Mouse (Mus musculus) kidney, embryonic 14.5 days (tissue): ENCODE data around the gene Orc5. TPM values are rescaled to one million over a fixed set of nuclear protein-coding genes. Genes with fewer than 3 reads are reported as not detected.
A peak's percentile ranks its signal among the peaks of the same experiment; 100 is the strongest.

Experiments used
- ATAC-seq: fragments of 200-750 bp; cut with Nextera tagmentation; 2 replicates; pipeline ENCODE4 v1.8.0; 2017; ENCODE audit warnings: moderate number of reproducible peaks, mild to moderate bottlenecking, moderate TSS enrichment, moderate library complexity; ENCODE audit not compliant: low FRiP score, low TSS enrichment
- H3K27ac ChIP-seq: fragments of 300-500 bp; sonication (generic); 2 replicates; pipeline ENCODE4 v1.5.1; 2014; ENCODE audit warnings: low read depth, mild to moderate bottlenecking, low read length, moderate library complexity, mixed read lengths
- H3K27me3 ChIP-seq: fragments of 300-500 bp; sonication (generic); 2 replicates; pipeline ENCODE4 v1.6.1; 2014; ENCODE audit warnings: mild to moderate bottlenecking, low read length; ENCODE audit not compliant: control insufficient read depth, insufficient read depth
- H3K36me3 ChIP-seq: fragments of 300-500 bp; sonication (generic); 2 replicates; pipeline ENCODE4 v1.6.1; 2014; ENCODE audit warnings: low read length, mixed read lengths; ENCODE audit not compliant: control insufficient read depth, insufficient read depth
- H3K4me1 ChIP-seq: fragments of 300-500 bp; sonication (generic); 2 replicates; pipeline ENCODE4 v1.6.1; 2014; ENCODE audit warnings: low read length, mixed read lengths; ENCODE audit not compliant: control insufficient read depth, insufficient read depth
- H3K4me2 ChIP-seq: fragments of 300-500 bp; sonication (generic); replicated peaks from 2 replicates; pipeline ENCODE4 v1.6.1; 2014; ENCODE audit warnings: low read depth, mild to moderate bottlenecking, low read length
- H3K4me3 ChIP-seq: fragments of 300-500 bp; sonication (generic); 2 replicates; pipeline ENCODE4 v1.5.1; 2014; ENCODE audit warnings: mild to moderate bottlenecking, low read length
- H3K9ac ChIP-seq: fragments of 300-500 bp; sonication (generic); 2 replicates; pipeline ENCODE4 v1.6.1; 2014; ENCODE audit warnings: low read depth, mild to moderate bottlenecking, low read length, moderate library complexity
- H3K9me3 ChIP-seq: fragments of 300-500 bp; sonication (generic); 2 replicates; pipeline ENCODE4 v1.6.1; 2016; ENCODE audit warnings: low read length; ENCODE audit not compliant: control insufficient read depth
- WGBS: fragments of 180-500 bp; shearing (Covaris S2); extraction: QIAGEN DNeasy Blood & Tissue Kit; methylation state at CpG from one replicate; pipeline ENCODE4 v1.1.7; 2014; 5-methylcytosine and 5-hydroxymethylcytosine counted together
- polyA plus RNA-seq: library from polyadenylated mRNA; unstranded; fragments of >200 nt; fragmentation: Nextera tagmentation; extraction: Ambion mirVana; gene quantifications from 2 replicates; pipeline ENCODE4 v1.2.1, GENCODE M21; 2014

The Orc5 gene
- polyA plus RNA-seq, 1 experiment from 2014 or later: 51.2 TPM

DNA sequence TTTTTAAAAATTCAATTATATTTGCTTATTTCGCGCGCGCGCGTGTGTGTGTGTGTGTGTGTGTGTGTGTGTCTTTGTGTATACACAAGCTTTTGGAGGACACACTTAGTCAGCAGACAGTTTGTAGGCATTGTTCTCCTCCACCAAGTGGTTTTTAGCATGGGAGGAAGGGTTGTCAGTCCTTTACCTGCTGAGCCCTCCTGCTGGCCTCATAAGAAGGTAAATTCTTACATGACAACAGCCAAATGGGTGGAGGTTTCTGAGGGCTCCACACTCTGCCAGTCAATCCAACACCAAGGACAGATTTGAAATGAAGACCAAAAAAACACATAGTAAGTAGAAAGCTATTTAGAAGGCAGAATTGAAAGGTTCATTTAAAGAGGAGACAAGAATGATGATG lies 22.7 kb upstream of the Orc5 start:
- Histone ChIP-seq H3K27me3 (no peaks in the 10 kb centered on the region), H3K4me1 (no peaks in the 10 kb centered on the region), H3K4me3 (no peak overlapping the region), H3K36me3 (no peaks in the 10 kb centered on the region), H3K27ac (no peak overlapping the region), H3K9me3 (no peaks in the 10 kb centered on the region), H3K9ac (no peak overlapping the region), H3K4me2 (no peak overlapping the region)
- no peak for ATAC-seq
- 95% methylated on average over 6 of the region's 6 CpGs for WGBS

DNA sequence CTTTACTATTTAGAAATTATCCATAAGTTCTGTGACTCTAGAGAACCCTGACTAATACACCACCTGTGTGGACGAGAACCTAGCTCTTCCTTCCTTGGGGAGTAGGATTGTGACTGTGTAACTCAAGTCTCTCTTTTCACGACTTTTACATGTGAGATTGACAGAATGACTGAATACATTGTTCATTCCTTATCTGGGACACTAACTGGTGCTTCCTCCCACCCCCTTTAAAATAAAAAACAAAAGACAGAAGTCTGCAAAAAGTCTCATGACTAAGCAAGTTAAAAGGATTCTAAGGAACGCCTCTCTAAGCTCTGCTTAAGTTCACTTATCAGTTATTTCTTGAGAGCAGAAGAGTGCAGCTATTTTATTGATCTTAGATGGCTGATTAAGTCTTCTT lies 22.2 kb upstream of the Orc5 start:
- Histone ChIP-seq H3K36me3 (no peaks in the 10 kb centered on the region), H3K27me3 (no peaks in the 10 kb centered on the region), H3K4me1 (no peaks in the 10 kb centered on the region), H3K27ac (no peak overlapping the region), H3K4me2 (no peak overlapping the region), H3K9me3 (no peaks in the 10 kb centered on the region), H3K4me3 (no peak overlapping the region), H3K9ac (no peak overlapping the region)
- 87% methylated on average over 3 of the region's 3 CpGs for WGBS
- no peak for ATAC-seq

DNA sequence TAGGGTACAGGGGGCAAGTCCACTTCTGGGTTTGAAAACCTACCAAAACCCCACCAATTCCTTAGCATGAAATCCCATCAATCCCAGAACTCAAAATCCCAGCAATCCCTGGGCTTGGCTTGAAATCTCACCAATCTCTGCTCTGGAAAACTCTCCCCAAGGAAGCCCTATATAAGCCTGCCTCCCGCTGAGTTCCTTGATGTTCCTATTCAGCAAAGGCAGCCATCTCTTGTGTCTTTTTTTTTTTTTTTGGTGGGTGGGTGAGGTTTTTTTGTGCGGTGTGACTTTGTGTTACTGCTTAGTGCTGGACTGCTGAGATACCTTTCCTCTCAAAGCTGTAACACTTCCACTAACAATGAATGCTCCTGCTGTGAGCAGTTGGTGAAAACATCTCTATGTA lies 15.5 kb upstream of the Orc5 start:
- WGBS: 80% methylated on average over 2 of the region's 2 CpGs
- no peak for ATAC-seq
- Histone ChIP-seq H3K9me3 (no peaks in the 10 kb centered on the region), H3K9ac (no peak overlapping the region), H3K4me1 (no peaks in the 10 kb centered on the region), H3K27me3 (no peaks in the 10 kb centered on the region), H3K4me2 (no peak overlapping the region), H3K27ac (no peak overlapping the region), H3K36me3 (no peaks in the 10 kb centered on the region), H3K4me3 (no peak overlapping the region)

DNA sequence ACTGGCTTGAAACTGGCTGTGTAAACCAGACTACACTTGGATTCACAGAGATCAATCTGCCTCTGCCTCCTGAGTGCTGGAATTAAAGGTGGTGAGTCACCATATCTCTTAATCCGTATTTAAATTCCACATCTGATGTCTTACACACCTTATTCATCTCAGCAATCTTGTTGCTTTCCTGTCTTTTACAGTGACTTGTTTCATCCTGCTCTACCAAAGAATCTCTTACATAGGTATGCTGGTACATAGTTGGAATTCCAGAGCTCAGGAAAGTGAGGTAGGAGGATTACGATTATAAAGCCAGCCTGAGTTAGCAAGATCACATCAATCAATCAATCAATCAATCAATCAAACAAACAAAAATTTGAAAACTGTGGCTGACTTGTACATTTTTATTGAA lies 9.6 kb upstream of the Orc5 start:
- Histone ChIP-seq H3K4me1 (no peaks in the 10 kb centered on the region), H3K27me3 (no peaks in the 10 kb centered on the region), H3K36me3 (no peaks in the 10 kb centered on the region), H3K9ac (no peak overlapping the region), H3K9me3 (no peaks in the 10 kb centered on the region), H3K27ac (no peak overlapping the region), H3K4me3 (no peak overlapping the region), H3K4me2 (no peak overlapping the region)
- no peak for ATAC-seq
- 79% methylated on average over 2 of the region's 2 CpGs for WGBS

DNA sequence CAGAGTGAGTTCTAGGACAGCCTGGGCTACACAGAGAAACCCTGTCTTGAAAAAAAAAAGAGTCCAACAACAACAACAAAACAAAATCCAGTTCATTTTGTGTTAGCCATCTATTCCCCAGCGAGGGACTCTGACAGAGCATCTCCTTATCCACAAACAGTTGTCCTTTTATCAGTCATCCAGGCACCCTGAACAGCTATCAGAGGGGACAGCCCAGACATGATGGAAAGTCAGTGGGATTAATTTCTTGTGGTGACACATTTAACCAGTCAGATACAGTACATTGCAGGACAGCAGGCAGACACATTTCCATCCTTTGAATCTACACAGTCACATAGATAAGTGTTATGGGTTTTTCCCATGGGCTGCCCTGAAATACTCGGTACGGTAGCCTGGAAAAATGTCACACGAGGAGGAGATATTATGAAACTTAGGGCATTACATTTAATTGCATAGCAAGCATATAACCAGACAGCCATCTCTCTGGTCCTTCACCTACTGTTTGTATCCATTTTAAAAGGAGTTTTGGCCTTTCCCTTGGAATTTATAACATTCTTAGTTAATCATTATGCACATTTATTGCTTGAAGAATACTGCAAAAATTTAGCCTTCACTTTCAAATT lies 7.4 kb upstream of the Orc5 start:
- 89% methylated on average over 4 of the region's 4 CpGs for WGBS
- Histone ChIP-seq H3K4me1 (no peaks in the 10 kb centered on the region), H3K27me3 (no peaks in the 10 kb centered on the region), H3K9me3 (no peaks in the 10 kb centered on the region), H3K36me3 (no peaks in the 10 kb centered on the region), H3K4me3 (no peak overlapping the region), H3K9ac (no peak overlapping the region), H3K4me2 (no peak overlapping the region), H3K27ac (no peak overlapping the region)
- no peak for ATAC-seq

DNA sequence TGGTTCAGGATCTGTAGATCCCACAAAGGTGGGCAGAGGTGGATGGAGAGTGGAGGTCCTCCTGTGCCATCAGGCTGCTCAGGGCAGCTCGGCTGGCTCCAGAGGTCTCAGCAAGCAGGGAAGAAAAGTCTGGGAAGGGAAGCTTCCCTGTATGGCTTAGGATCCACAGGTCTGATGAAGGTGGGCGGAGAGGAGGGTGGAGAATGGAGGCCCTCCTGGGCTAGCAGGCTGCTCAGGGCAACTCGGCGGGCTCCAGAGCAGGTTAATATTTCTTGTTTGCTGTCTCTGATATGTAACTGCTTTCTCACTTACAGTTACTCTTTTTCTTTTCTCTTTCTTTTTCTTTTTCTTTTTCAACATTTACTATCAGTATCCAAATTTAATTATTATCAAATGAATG lies 6.5 kb upstream of the Orc5 start:
- Histone ChIP-seq H3K9ac (no peak overlapping the region), H3K4me1 (no peaks in the 10 kb centered on the region), H3K27ac (no peak overlapping the region), H3K36me3 (no peaks in the 10 kb centered on the region), H3K4me3 (no peak overlapping the region), H3K4me2 (no peak overlapping the region), H3K27me3 (no peaks in the 10 kb centered on the region), H3K9me3 (no peaks in the 10 kb centered on the region)
- 92% methylated on average over 4 of the region's 4 CpGs for WGBS
- no peak for ATAC-seq

DNA sequence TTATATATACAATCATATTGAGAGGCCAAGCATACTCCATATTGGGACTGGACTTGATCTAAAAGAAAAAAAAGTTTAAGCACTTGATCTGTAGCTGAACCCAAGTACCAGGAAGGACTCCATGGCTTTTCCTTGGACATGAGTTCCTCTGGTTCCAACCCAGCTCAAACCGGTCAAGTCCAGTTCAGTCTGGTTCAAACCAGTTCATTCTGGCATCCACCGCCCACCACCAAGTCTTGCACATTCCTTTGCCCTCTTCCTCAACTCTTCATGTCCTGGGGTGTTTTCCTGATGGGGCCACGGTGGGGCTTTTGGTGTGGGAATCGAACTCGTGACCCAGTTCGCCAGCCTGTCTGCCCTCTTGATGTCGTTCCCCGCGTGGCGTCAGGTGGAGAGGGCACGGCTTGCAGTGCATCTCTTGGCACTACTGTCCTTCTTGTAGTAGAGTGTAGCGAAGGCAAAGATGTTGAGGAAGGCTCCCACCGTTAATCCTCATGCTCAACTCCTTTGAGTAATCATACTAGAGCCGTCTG lies 2.1 kb upstream of the Orc5 start:
- no peak overlapping the region for H3K4me2 ChIP-seq
- H3K4me3 ChIP-seq: no peak overlapping the region
- 94% methylated on average over 14 of the region's 14 CpGs for WGBS
- no peak for ATAC-seq
- H3K9ac ChIP-seq: no peak overlapping the region
- no peak overlapping the region for H3K27ac ChIP-seq
- 0 out of 2 replicates have a peak, but pooled peaks cover 5% of the 10 kb centered on the region for H3K36me3 ChIP-seq
- no peaks in the 10 kb centered on the region for H3K9me3 ChIP-seq
- no peaks in the 10 kb centered on the region for H3K27me3 ChIP-seq
- H3K4me1 ChIP-seq: 0 out of 2 replicates have a peak, but pooled peaks cover 8% of the 10 kb centered on the region

DNA sequence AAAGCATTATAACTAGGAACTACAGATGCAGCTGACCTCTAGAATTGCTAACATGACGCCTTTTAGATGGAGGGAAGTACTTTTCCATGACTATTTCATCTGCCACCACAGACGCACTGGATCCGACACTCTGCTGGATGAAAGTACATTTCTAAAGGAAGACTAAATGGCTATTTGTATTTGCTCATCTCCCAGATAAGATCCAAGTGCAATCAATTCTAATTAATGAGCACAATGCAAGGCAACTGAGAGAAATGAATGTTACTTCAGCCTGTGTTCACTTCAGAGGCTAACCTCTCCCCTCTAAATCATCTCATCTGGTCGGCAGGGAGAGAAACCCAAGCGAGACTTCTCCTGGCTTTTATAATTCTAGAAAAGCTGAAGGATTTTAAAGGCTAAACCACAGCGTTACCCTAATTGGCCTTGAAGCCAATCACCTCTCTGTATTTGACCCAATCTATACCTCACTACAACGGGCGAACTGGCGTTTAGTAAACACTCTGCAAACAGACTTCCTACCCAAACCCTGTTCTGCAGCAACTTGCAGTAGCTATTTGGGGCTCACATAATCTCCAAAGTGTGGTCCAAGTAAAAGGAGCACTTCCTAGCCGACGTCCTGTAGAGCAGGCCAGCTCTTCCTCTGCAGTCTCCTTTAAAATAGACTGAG lies 730 bp downstream of the Orc5 start:
- peaks cover 22% of the 10 kb centered on the region for H3K36me3 ChIP-seq
- H3K9me3 ChIP-seq: no peaks in the 10 kb centered on the region
- H3K4me3 ChIP-seq: peak overlapping the region; percentile 80
- WGBS: 13% methylated on average over 11 of the region's 11 CpGs
- no peaks in the 10 kb centered on the region for H3K27me3 ChIP-seq
- H3K4me1 ChIP-seq: 0 out of 2 replicates have a peak, but pooled peaks cover 8% of the 10 kb centered on the region
- ATAC-seq: no peak
- H3K4me2 ChIP-seq: peak overlapping the region; percentile 55
- peak overlapping the region; percentile 83 for H3K9ac ChIP-seq
- peak overlapping the region; percentile 78; the same call in 1 of the 2 replicates for H3K27ac ChIP-seq

DNA sequence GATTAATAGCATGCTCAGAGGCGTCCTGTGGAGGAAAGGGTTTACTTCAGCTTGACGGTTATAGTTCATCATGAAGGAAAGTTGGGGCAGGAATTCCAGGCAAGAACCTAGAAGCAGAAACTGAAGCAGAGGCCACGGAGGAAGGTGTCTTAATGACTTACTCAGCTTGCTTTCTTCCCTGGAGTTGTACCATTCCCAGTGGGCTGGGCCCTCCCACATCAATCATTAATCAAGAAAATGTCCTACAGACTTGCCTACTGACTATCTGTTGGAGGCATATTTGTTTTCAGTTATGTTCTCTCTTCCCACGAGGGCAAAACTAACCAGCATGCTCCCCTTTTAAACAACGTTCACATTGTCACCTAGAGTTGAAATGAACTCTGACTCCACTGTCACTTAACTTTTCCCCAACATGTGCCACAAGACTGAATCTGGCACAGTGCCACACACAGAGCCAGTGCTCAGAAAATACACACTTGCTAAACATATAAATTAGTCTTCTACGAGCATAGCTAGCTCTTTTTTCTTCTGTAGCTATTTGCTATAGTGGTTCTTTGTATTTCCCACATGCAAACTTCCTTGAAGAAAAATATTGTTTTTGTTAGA lies 1.6 kb downstream of the Orc5 start:
- H3K4me2 ChIP-seq: peak overlapping the region; percentile 55
- WGBS: 58% methylated on average over 6 of the region's 6 CpGs
- no peak for ATAC-seq

More for the DNA sequence above, 1.6 kb downstream of the Orc5 start:
- Histone ChIP-seq H3K27ac (no peak overlapping the region), H3K36me3 (peaks cover 23% of the 10 kb centered on the region), H3K27me3 (no peaks in the 10 kb centered on the region), H3K4me3 (peak overlapping the region; percentile 80; the same call in 1 of the 2 replicates), H3K9me3 (no peaks in the 10 kb centered on the region), H3K9ac (no peak overlapping the region), H3K4me1 (0 out of 2 replicates have a peak, but pooled peaks cover 8% of the 10 kb centered on the region)
